Mouse (Mus musculus) hindbrain, postnatal 0 days (tissue): ENCODE data around the gene Tmem161a. TPM values are rescaled to one million over a fixed set of nuclear protein-coding genes. Genes with fewer than 3 reads are reported as not detected.
A peak's percentile ranks its signal among the peaks of the same experiment; 100 is the strongest.

Source experiments
- ATAC-seq: fragments of 200-750 bp; cut with Nextera tagmentation; 2 replicates; pipeline ENCODE4 v1.8.0; 2017; ENCODE audit warnings: mild to moderate bottlenecking, moderate TSS enrichment, moderate library complexity
- DNase-seq: peaks from one replicate; pipeline ENCODE4 v3.0.0-alpha.2; 2015; ENCODE audit warnings: low spot score
- H3K27ac ChIP-seq: fragments of 300-500 bp; sonication (generic); 2 replicates; pipeline ENCODE4 v1.5.1; 2014; ENCODE audit warnings: mild to moderate bottlenecking
- H3K27me3 ChIP-seq: fragments of 300-500 bp; sonication (generic); 2 replicates; pipeline ENCODE4 v1.6.1; 2014; ENCODE audit warnings: low read length, mixed read lengths; ENCODE audit not compliant: insufficient read depth
- H3K36me3 ChIP-seq: fragments of 300-500 bp; sonication (generic); 2 replicates; pipeline ENCODE4 v1.6.1; 2014; ENCODE audit warnings: low read length, mixed read lengths; ENCODE audit not compliant: insufficient read depth
- H3K4me1 ChIP-seq: fragments of 300-500 bp; sonication (generic); 2 replicates; pipeline ENCODE4 v1.6.1; 2014; ENCODE audit warnings: antibody characterized with exemption, low read length, mixed read lengths; ENCODE audit not compliant: insufficient read depth
- H3K4me2 ChIP-seq: fragments of 300-500 bp; sonication (generic); 2 replicates; pipeline ENCODE4 v1.6.1; 2014; ENCODE audit warnings: low read depth, mild to moderate bottlenecking, low read length, moderate library complexity, mixed read lengths
- H3K4me3 ChIP-seq: fragments of 300-500 bp; sonication (generic); 2 replicates; pipeline ENCODE4 v1.5.1; 2014; ENCODE audit warnings: low read length
- H3K9ac ChIP-seq: fragments of 300-500 bp; sonication (generic); replicated peaks from 2 replicates; pipeline ENCODE4 v1.6.1; 2014; ENCODE audit warnings: mild to moderate bottlenecking, low read length, moderate library complexity, mixed read lengths
- H3K9me3 ChIP-seq: fragments of 300-500 bp; sonication (generic); 2 replicates; pipeline ENCODE4 v1.6.1; 2016; ENCODE audit warnings: low read length, mixed read lengths
- CTCF ChIP-seq: IDR thresholded peaks from 2 replicates; pipeline ENCODE4 v1.5.1; 2016; ENCODE audit warnings: antibody characterized with exemption, control low read depth, low read depth
- WGBS: fragments of 180-500 bp; shearing (Covaris S2); extraction: QIAGEN DNeasy Blood & Tissue Kit; methylation state at CpG from one replicate; pipeline ENCODE4 v1.1.7; 2014; 5-methylcytosine and 5-hydroxymethylcytosine counted together
- polyA plus RNA-seq: library from polyadenylated mRNA; unstranded; fragments of >200 nt; fragmentation: Nextera tagmentation; extraction: Ambion mirVana; gene quantifications from 2 replicates; pipeline ENCODE4 v1.2.1, GENCODE M21; 2015
- total RNA-seq: library from RNA; depleted of rRNA; stranded (reverse); fragments of >200 nt; gene quantifications from 2 replicates; pipeline ENCODE4 v1.2.3, GENCODE M21; 2014

Gene Tmem161a
- total and polyA plus RNA-seq, 2 experiments from 2014 or later = 45.2 to 53.7 TPM

- Histone ChIP-seq H3K9me3 (no peaks in the 10 kb centered on the region), H3K36me3 (peaks cover 20% of the 10 kb centered on the region; the same call in 1 of the 2 replicates), H3K9ac (peak overlapping the region; percentile 55), H3K4me1 (peaks cover 16% of the 10 kb centered on the region), H3K27ac (peak overlapping the region; percentile 80), H3K27me3 (no peaks in the 10 kb centered on the region), H3K4me2 (peak overlapping the region; percentile 83), H3K4me3 (peak overlapping the region; percentile 54)
- ATAC-seq (no peak), DNase-seq (peak; percentile 10)
- WGBS = 10% methylated on average over 9 of the region's 9 CpGs
- no peak for TF ChIP-seq CTCF
These were observed 32.2 kb upstream of the Tmem161a start for GRCm38 (mm10) chr8:70139981-70140380.

GRCm38 (mm10) chr8:70147678-70148607 lies 24.2 kb upstream of the Tmem161a start:
- H3K4me1 ChIP-seq = no peaks in the 10 kb centered on the region
- no peaks in the 10 kb centered on the region for H3K27me3 ChIP-seq
- 87% methylated on average over 7 of the region's 7 CpGs for WGBS
- no peak overlapping the region for H3K4me2 ChIP-seq
- no peaks in the 10 kb centered on the region for H3K9me3 ChIP-seq
- H3K9ac ChIP-seq = no peak overlapping the region
- ATAC-seq (no peak), DNase-seq (no peak)
- H3K4me3 ChIP-seq = no peak overlapping the region
- no peak for TF ChIP-seq CTCF
- no peak overlapping the region for H3K27ac ChIP-seq
- H3K36me3 ChIP-seq = peaks cover 15% of the 10 kb centered on the region

GRCm38 (mm10) chr8:70150158-70150557 lies 22.0 kb upstream of the Tmem161a start:
- no peak for TF ChIP-seq CTCF
- Histone ChIP-seq H3K27me3 (no peaks in the 10 kb centered on the region), H3K4me3 (no peak overlapping the region), H3K27ac (no peak overlapping the region), H3K9me3 (no peaks in the 10 kb centered on the region), H3K4me1 (no peaks in the 10 kb centered on the region), H3K9ac (no peak overlapping the region), H3K36me3 (peaks cover 6% of the 10 kb centered on the region), H3K4me2 (no peak overlapping the region)
- WGBS = 20% methylated on average over 13 of the region's 13 CpGs
- ATAC-seq (no peak), DNase-seq (no peak)

DNA sequence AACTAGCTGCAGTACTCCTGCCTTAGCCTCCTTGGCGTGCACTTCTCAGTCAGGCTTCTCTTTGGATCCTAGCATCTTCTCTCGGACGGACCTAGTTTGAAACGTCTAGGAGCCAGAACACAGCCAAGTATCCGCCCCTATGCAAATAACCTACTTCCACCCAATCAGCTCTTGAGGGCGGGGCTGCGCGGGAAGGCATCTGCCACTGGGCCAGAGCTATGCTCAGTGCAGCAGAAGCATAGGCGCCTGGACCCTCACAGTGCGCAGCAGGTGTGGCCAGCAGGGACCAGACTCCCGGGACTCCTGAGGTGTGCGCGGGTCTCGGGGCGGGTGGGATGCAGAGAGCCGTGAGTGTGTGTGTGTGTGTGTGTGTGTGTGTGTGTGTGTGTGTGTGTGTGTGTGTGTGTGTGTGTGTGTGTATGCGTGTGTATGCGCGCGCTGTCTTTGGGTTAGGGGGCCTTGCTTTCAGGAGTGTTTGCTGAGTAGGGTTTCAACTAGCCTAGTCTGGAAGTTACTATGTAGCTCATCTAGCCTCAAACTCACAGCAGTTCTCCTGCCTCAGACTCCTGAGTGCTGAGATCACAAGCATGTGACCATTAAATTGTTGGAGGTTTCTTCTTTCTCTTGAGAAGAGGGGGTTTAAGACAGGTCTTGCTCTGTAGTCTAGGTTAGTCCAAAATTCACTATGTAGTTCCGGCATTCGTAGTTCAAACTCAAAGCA lies 19.5 kb upstream of the Tmem161a start:
- Histone ChIP-seq H3K9me3 (no peaks in the 10 kb centered on the region), H3K4me1 (no peaks in the 10 kb centered on the region), H3K27ac (no peak overlapping the region), H3K4me2 (peak overlapping the region; percentile 42), H3K9ac (no peak overlapping the region), H3K4me3 (no peak overlapping the region), H3K27me3 (no peaks in the 10 kb centered on the region), H3K36me3 (no peaks in the 10 kb centered on the region)
- peak; percentile 90 for ATAC-seq
- DNase-seq = peak; percentile 84
- WGBS = 16% methylated on average over 22 of the region's 22 CpGs
- no peak for TF ChIP-seq CTCF

- H3K36me3 ChIP-seq = no peaks in the 10 kb centered on the region
- ATAC-seq (no peak), DNase-seq (no peak)
- H3K4me2 ChIP-seq = no peak overlapping the region
- 96% methylated on average over 1 of the region's 1 CpGs for WGBS
- no peak overlapping the region for H3K9ac ChIP-seq
- no peaks in the 10 kb centered on the region for H3K27me3 ChIP-seq
- no peaks in the 10 kb centered on the region for H3K9me3 ChIP-seq
- no peaks in the 10 kb centered on the region for H3K4me1 ChIP-seq
- H3K27ac ChIP-seq = no peak overlapping the region
- no peak overlapping the region for H3K4me3 ChIP-seq
- no peak for TF ChIP-seq CTCF
These were observed 14.8 kb upstream of the Tmem161a start for GRCm38 (mm10) chr8:70157240-70157800.

GRCm38 (mm10) chr8:70158069-70158853 lies 13.9 kb upstream of the Tmem161a start:
- 14% methylated on average over 39 of the region's 40 CpGs for WGBS
- DNase-seq = peak; percentile 89
- Histone ChIP-seq H3K4me3 (peak overlapping the region; percentile 49), H3K9ac (peak overlapping the region; percentile 59), H3K4me2 (peak overlapping the region; percentile 80), H3K36me3 (no peaks in the 10 kb centered on the region), H3K27me3 (no peaks in the 10 kb centered on the region), H3K4me1 (no peaks in the 10 kb centered on the region), H3K9me3 (no peaks in the 10 kb centered on the region), H3K27ac (peak overlapping the region; percentile 32; the same call in 1 of the 2 replicates)
- TF ChIP-seq CTCF = peak; percentile 11; the same call in 1 of the 2 replicates
- peak; percentile 94 for ATAC-seq
